Mouse (Mus musculus): Measurements from ENCODE around the gene Tmco2. TPM values are rescaled to one million over a fixed set of nuclear protein-coding genes. Genes with fewer than 3 reads are reported as not detected.

Gene Tmco2
- polyA plus RNA-seq, 1 experiment from 2014 or later, result not detected

DNA sequence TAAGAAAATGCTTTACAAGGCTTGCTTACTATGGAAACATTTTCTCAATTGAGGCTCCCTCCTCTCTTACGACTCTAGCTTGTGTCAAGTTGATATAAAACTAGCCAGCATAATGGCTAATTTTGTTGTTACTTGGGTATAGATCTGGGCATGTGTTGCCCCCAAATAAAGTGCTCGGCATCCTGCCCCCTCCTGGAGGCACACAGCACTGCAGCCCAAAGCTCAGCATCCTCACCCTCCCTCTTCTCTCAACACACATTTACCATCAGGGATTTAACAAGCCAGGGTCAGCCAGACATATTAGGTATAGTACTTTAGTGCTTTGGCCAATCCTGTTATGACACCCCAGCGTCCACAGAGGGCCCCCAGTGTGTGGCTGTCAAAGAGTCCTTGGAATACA lies 52.7 kb downstream of the Tmco2 start:
- Histone ChIP-seq H3K4me3 (replicated peaks) (no peak overlapping the region), H3K9ac (no peak overlapping the region), H3K4me1 (no peaks in the 10 kb centered on the region), H3K36me3 (0 out of 2 replicates have a peak, but pooled peaks cover 3% of the 10 kb centered on the region), H3K27ac (no peak overlapping the region), H3K9me3 (no peaks in the 10 kb centered on the region), H3K4me2 (no peak overlapping the region), H3K27me3 (replicated peaks) (no peaks in the 10 kb centered on the region)
- 45% methylated on average over 3 of the region's 3 CpGs for WGBS
- no peak for ATAC-seq (ENCODE audit: insufficient read depth, low FRiP score, low read depth)

Other genes starting within 250 kb of the Tmco2 start
- 23.8 and 25.6 TPM in 2 replicates for gene Exo5, start 184.2 kb downstream of the Tmco2 start, polyA plus RNA-seq (2015; fragmentation: Nextera tagmentation; extraction: Ambion mirVana)
- 6.4 and 8.2 TPM in 2 replicates for gene Zfp69, start 157.5 kb downstream of the Tmco2 start, polyA plus RNA-seq (2015; fragmentation: Nextera tagmentation; extraction: Ambion mirVana)
- 14.2 TPM in 2 replicates for gene Smap2, start 92.0 kb downstream of the Tmco2 start, polyA plus RNA-seq (2015; fragmentation: Nextera tagmentation; extraction: Ambion mirVana)
- 16.0 and 19.9 TPM in 2 replicates for gene Col9a2, start 69.8 kb downstream of the Tmco2 start, polyA plus RNA-seq (2015; fragmentation: Nextera tagmentation; extraction: Ambion mirVana)
- gene Zmpste24, start 11.0 kb downstream of the Tmco2 start, polyA plus RNA-seq (2015; fragmentation: Nextera tagmentation; extraction: Ambion mirVana), result 35.5 and 39.0 TPM in 2 replicates
- 24.6 and 25.8 TPM in 2 replicates for gene Rlf, start 105.9 kb upstream of the Tmco2 start, polyA plus RNA-seq (2015; fragmentation: Nextera tagmentation; extraction: Ambion mirVana)
- gene Gm12888, start 215.7 kb upstream of the Tmco2 start, polyA plus RNA-seq (2015; fragmentation: Nextera tagmentation; extraction: Ambion mirVana), result 0.18 TPM in 1 of 2 replicates, not detected in the other